Mouse (Mus musculus) heart, embryonic 15.5 days (tissue): ENCODE results near the gene Fhl1. TPM values are rescaled to one million over a fixed set of nuclear protein-coding genes. Genes with fewer than 3 reads are reported as not detected.

Experiments
- ATAC-seq: fragments of 200-750 bp; cut with Nextera tagmentation; replicated peaks from 2 replicates; pipeline ENCODE4 v1.8.0; 2017; ENCODE audit warnings: low read depth, moderate TSS enrichment; ENCODE audit not compliant: insufficient number of reproducible peaks, insufficient read depth, low FRiP score
- H3K27ac ChIP-seq: fragments of 300-500 bp; sonication (generic); 2 replicates; pipeline ENCODE4 v1.5.1; 2015; ENCODE audit warnings: mild to moderate bottlenecking, inconsistent platforms
- H3K27me3 ChIP-seq: fragments of 300-500 bp; sonication (generic); 2 replicates; pipeline ENCODE4 v1.6.1; 2015; ENCODE audit warnings: inconsistent platforms
- H3K36me3 ChIP-seq: fragments of 300-500 bp; sonication (generic); 2 replicates; pipeline ENCODE4 v1.6.1; 2015; ENCODE audit warnings: mild to moderate bottlenecking, inconsistent platforms
- H3K4me1 ChIP-seq: fragments of 300-500 bp; sonication (generic); replicated peaks from 2 replicates; pipeline ENCODE4 v1.6.1; 2015; ENCODE audit warnings: inconsistent platforms
- H3K4me2 ChIP-seq: fragments of 300-500 bp; sonication (generic); 2 replicates; pipeline ENCODE4 v1.6.1; 2015; ENCODE audit warnings: inconsistent platforms, mild to moderate bottlenecking, moderate library complexity
- H3K4me3 ChIP-seq: fragments of 300-500 bp; sonication (generic); 2 replicates; pipeline ENCODE4 v1.5.1; 2015; ENCODE audit warnings: mild to moderate bottlenecking, inconsistent platforms
- H3K9ac ChIP-seq: fragments of 300-500 bp; sonication (generic); 2 replicates; pipeline ENCODE4 v1.6.1; 2015; ENCODE audit warnings: mild to moderate bottlenecking, inconsistent platforms
- H3K9me3 ChIP-seq: fragments of 300-500 bp; sonication (generic); replicated peaks from 2 replicates; pipeline ENCODE4 v1.6.1; 2016; ENCODE audit warnings: inconsistent platforms
- WGBS: fragments of 180-500 bp; shearing (Covaris S2); methylation state at CpG from one replicate; pipeline ENCODE4 v1.1.7; 2015; ENCODE audit warnings: mixed read lengths; 5-methylcytosine and 5-hydroxymethylcytosine counted together
- polyA plus RNA-seq: library from polyadenylated mRNA; unstranded; fragments of >200 nt; fragmentation: Nextera tagmentation; extraction: Ambion mirVana; gene quantifications from 2 replicates; pipeline ENCODE4 v1.2.1, GENCODE M21; 2015

The Fhl1 gene
- 189 and 203 TPM in 2 replicates for polyA plus RNA-seq

DNA sequence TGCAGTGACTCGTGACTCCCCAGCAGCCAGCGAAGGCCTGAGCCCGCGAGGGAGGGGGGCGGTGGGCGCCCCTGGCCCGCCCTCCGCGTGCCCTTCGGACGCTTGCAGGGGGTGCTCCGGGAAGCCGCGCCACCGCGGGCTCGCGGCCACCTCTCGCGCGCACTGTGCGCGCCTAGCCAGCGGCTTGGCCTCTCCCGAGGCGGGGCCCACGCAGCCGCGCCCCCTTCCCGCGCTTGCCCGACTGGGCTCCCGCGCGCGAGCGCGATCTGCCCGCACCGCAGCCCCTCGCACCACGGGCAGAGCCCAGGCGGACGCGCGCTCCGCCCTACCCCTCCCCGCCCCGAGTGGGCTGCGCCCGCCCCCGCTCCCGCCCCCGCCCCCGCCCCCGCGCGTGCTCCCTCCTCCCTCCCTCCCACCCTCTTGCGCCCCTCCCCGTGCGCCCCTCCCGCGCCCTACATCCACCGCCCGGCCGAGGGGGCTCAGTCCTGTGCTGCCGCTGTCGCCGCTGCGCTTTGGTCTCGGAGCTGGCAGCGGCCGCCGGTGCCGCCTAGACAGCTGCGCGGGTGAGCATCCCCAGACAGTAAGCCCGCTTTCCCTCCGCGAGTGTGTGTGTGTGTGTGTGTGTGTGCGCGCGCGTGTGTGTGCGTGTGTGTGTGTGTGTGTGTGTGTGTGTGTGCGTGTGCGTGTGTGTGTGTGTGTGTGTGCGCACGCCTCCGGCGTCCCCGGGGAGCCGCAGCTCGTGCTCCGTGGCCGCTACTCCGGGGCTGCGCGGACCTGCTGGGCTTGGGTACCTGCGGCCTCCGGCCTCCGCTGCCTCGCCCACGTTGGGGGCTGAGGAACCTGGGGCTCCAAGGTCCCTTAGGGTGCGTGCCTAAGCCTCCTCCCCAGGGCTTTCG, at the start of gene Fhl1:
Fhl1 (plus strand) TSS at position 482 of the 896 bp plus-strand sequence.
- peak within 1 kb of the TSS; percentile 63 for H3K4me2 ChIP-seq
- peaks cover 5% of the 10 kb centered on the region for H3K4me1 ChIP-seq
- no peaks in the 10 kb centered on the region for H3K9me3 ChIP-seq
- ATAC-seq, result peak; percentile 91
- no peaks in the 10 kb centered on the region for H3K36me3 ChIP-seq
- peak within 1 kb of the TSS; percentile 87 for H3K27ac ChIP-seq
- WGBS, result 21% methylated on average over 40 of the region's 106 CpGs
- H3K27me3 ChIP-seq, result 0 out of 2 replicates have a peak, but pooled peaks cover 2% of the 10 kb centered on the region
- H3K4me3 ChIP-seq, result peak within 1 kb of the TSS; percentile 62
- H3K9ac ChIP-seq, result peak within 1 kb of the TSS; percentile 69

DNA sequence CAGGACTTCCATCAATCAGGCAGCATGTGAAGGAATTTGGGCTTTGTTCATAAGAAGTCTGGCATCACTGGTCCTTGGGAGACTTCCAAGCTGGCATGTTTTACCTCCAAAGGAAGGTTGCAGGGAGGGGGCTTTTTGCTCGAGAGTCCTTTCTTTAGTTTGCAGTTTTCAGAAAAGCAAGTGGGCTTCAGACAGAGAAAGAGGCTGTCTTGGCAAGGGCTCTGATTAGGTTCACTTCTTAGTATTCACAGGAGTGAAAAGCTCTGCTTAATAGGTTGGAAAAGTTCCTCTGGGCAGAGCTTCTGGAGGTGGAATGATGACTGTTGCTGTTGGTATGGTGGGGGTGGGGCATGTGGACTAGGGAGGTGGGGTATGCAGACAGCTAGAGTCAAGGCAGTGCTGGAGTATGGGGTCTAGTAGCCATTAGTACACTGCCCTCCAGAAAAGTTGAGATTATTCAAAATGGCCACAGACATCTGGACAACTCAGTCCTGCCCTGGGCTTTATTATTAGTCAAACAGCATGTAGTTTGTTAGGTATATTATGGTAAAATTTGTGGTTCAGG, 49.3 kb upstream of the Fhl1 start:
- 48% methylated on average over 1 of the region's 1 CpGs for WGBS
- Histone ChIP-seq H3K27ac (no peak overlapping the region), H3K9me3 (no peaks in the 10 kb centered on the region), H3K4me3 (no peak overlapping the region), H3K27me3 (no peaks in the 10 kb centered on the region), H3K9ac (no peak overlapping the region), H3K4me2 (no peak overlapping the region), H3K4me1 (peaks cover 7% of the 10 kb centered on the region; the same call in 1 of the 2 replicates), H3K36me3 (no peaks in the 10 kb centered on the region)
- ATAC-seq, result no peak

DNA sequence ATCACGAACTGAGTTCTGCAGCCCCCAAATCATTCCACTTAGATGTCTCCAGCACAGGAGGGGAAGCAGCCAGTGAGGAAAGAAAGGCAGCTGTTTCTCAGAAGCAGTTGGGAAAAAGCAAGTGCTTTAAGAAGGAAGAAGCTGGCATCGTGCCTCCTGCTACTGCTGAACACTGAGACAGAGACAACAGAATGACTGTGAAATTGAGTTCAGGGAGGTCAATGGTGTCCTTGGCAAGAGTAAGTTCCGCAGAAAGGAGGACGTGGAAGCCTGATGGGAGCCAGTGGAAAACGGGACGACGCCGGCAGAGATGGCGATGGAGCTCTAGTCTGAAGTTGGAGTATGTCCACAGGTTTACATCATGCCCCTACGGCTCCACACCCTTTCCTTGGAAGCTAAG, 48.1 kb upstream of the Fhl1 start:
- Histone ChIP-seq H3K36me3 (no peaks in the 10 kb centered on the region), H3K4me1 (peaks cover 3% of the 10 kb centered on the region; the same call in 1 of the 2 replicates), H3K27ac (0 out of 2 replicates have a peak overlapping the region, but pooled peaks have one; percentile 31), H3K9ac (no peak overlapping the region), H3K27me3 (no peaks in the 10 kb centered on the region), H3K4me2 (no peak overlapping the region), H3K4me3 (no peak overlapping the region), H3K9me3 (no peaks in the 10 kb centered on the region)
- ATAC-seq, result no peak
- WGBS, result 64% methylated on average over 10 of the region's 10 CpGs

DNA sequence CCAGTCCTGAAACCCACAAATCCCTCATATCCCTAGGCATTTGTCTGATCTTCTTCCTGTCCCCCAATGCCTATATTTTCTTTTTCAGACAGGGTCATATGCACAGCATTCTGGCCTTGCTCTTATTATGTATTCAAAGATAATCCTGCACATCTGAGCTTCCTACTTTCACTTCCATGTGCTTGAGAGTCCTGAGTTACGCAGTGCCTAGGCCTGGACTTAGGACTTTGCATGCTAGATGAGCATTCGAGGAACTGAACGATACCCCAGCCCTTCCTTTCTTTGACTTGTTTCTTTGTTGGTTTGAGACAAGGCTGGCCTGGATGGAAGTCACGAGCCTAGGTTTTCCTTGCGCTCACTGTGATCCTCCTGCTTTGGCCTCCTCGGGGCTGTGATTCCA, 39.0 kb upstream of the Fhl1 start:
- no peaks in the 10 kb centered on the region for H3K4me1 ChIP-seq
- ATAC-seq, result no peak
- H3K27ac ChIP-seq, result no peak overlapping the region
- no peak overlapping the region for H3K4me3 ChIP-seq
- no peaks in the 10 kb centered on the region for H3K27me3 ChIP-seq
- H3K4me2 ChIP-seq, result no peak overlapping the region
- H3K9ac ChIP-seq, result no peak overlapping the region
- H3K9me3 ChIP-seq, result no peaks in the 10 kb centered on the region
- 88% methylated on average over 6 of the region's 6 CpGs for WGBS
- H3K36me3 ChIP-seq, result no peaks in the 10 kb centered on the region

DNA sequence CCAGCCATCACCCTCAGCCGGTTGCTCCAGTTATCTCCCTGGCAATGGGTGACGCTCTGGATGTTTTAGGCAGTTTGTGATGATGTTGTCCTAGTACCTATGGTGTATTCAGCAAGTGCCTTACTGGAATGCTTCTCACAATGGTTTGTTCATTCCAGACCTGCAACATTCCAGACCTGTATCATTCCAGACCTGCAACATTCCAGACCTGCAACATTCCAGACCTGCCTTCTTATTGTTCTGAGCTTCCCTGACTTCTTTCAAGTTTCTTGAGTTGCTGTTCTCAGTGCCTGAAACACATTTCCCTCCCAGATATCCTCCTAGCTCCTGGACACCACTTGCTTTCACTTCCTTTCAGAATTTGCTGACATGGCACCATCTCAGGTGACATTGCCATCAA, 37.0 kb upstream of the Fhl1 start:
- H3K4me2 ChIP-seq, result no peak overlapping the region
- 69% methylated on average over 2 of the region's 2 CpGs for WGBS
- no peaks in the 10 kb centered on the region for H3K4me1 ChIP-seq
- H3K4me3 ChIP-seq, result no peak overlapping the region
- H3K9ac ChIP-seq, result no peak overlapping the region
- H3K27me3 ChIP-seq, result no peaks in the 10 kb centered on the region
- H3K27ac ChIP-seq, result no peak overlapping the region
- H3K9me3 ChIP-seq, result no peaks in the 10 kb centered on the region
- no peak for ATAC-seq
- no peaks in the 10 kb centered on the region for H3K36me3 ChIP-seq

DNA sequence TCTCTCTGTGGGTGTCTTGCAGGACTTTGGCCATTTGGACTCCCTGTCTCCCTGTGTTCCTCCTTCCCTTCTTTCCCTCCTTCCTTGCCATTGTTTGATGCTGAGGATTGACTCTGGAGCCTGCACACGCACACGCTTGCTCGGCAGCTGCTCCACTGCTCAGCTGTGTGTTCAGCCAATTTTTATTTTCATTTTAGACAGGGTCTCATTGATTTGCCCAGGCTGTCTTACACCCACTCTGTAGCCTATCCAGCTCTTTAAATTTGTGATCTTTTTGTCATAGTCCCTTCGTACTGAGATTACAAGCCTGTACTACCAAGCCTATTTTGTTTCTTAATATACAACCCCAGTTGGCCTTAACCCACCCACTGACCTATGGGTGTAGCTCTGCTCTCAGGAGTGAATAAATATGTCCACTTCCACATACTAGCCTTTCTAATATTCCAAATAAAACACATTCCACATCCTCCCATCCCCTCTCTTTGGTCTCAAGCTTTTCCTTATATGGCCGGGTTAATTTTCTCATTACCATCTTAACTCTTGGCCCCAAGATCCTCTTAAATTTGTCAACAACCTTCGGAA, 34.3 kb upstream of the Fhl1 start:
- no peak for ATAC-seq
- WGBS, result 77% methylated on average over 6 of the region's 6 CpGs

DNA sequence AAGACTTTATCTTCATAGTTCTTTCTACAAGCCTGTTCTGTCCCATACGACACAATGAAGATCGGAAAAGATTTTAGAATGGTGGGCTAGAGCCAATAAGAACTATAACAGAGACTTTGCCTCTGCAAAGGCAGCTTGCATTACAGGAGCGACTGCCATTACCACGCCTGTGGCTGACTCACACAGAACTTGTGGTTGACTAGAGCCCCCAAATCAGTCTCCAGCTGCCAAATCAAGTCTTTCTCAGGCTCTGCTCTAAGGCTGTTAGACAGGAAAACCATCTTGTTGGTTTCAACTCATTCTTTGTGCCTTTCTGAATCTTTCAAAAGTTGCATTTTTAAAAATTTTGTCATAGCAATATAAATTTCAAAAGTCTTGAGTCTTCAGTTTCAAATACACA, 33.7 kb upstream of the Fhl1 start:
- H3K27me3 ChIP-seq, result no peaks in the 10 kb centered on the region
- no peak overlapping the region for H3K4me3 ChIP-seq
- no peak overlapping the region for H3K27ac ChIP-seq
- H3K4me2 ChIP-seq, result no peak overlapping the region
- no peak for ATAC-seq
- WGBS, result 67% methylated on average over 4 of the region's 4 CpGs
- no peaks in the 10 kb centered on the region for H3K4me1 ChIP-seq
- no peaks in the 10 kb centered on the region for H3K9me3 ChIP-seq
- no peak overlapping the region for H3K9ac ChIP-seq
- no peaks in the 10 kb centered on the region for H3K36me3 ChIP-seq

More for the DNA sequence above, 34.3 kb upstream of the Fhl1 start:
- Histone ChIP-seq H3K4me3 (no peak overlapping the region), H3K9me3 (no peaks in the 10 kb centered on the region), H3K36me3 (no peaks in the 10 kb centered on the region), H3K4me2 (no peak overlapping the region), H3K27me3 (no peaks in the 10 kb centered on the region), H3K27ac (no peak overlapping the region), H3K9ac (no peak overlapping the region), H3K4me1 (no peaks in the 10 kb centered on the region)

DNA sequence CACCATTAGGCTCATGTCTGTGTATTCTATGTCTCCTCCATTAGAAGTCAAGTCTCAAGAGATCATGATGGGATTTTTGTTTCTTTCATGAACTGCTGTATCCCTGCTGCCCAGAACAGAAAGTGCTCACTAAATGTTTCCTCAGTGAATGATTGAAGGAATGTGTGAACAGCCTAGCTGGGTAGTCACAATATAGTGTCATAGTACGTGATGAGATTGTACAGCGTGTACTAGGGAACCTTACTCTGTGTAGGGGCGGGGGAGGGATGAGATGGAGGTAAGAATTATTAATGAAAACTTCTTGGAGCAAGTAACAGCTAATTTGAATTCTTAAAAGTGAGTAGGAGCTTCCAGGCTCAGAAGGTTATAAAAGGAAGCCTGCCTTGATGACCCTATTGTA, 30.3 kb upstream of the Fhl1 start:
- no peaks in the 10 kb centered on the region for H3K9me3 ChIP-seq
- H3K36me3 ChIP-seq, result no peaks in the 10 kb centered on the region
- H3K9ac ChIP-seq, result no peak overlapping the region
- H3K27ac ChIP-seq, result no peak overlapping the region
- H3K27me3 ChIP-seq, result no peaks in the 10 kb centered on the region
- WGBS, result 71% methylated on average over 3 of the region's 3 CpGs
- H3K4me3 ChIP-seq, result no peak overlapping the region
- no peak for ATAC-seq
- no peak overlapping the region for H3K4me2 ChIP-seq
- no peaks in the 10 kb centered on the region for H3K4me1 ChIP-seq

DNA sequence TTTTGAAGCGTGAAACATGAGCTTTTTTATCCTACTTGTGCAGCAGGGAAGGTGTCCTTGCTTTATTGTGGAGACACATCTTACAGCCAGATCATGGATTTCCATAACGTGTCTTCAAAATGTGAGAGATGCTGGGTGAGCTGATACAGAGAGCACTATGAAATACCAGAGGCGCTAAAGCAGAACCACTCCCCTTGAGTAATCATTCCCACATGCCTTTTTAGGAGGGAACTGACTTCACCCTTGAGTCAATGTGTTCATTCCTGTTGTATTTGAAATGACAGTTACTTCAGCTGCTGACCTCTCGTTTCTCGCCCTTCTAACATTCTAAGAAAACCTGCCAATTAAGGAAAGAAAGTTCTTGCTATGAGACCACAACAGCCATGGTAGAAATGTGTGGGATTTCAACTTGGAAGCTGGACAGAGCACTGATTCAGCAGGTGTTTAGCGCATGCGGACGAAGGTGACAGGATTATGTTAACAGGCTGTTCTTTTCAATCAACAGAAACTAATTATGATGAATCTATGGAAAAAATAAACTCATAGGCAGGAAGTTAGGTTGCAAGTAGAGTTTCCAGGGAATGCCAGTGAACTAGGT, 27.5 kb upstream of the Fhl1 start:
- H3K27ac ChIP-seq, result no peak overlapping the region
- no peak for ATAC-seq
- no peaks in the 10 kb centered on the region for H3K36me3 ChIP-seq
- no peaks in the 10 kb centered on the region for H3K4me1 ChIP-seq
- no peaks in the 10 kb centered on the region for H3K9me3 ChIP-seq
- WGBS, result 63% methylated on average over 8 of the region's 8 CpGs
- H3K4me2 ChIP-seq, result no peak overlapping the region
- no peak overlapping the region for H3K4me3 ChIP-seq
- no peak overlapping the region for H3K9ac ChIP-seq
- H3K27me3 ChIP-seq, result no peaks in the 10 kb centered on the region

DNA sequence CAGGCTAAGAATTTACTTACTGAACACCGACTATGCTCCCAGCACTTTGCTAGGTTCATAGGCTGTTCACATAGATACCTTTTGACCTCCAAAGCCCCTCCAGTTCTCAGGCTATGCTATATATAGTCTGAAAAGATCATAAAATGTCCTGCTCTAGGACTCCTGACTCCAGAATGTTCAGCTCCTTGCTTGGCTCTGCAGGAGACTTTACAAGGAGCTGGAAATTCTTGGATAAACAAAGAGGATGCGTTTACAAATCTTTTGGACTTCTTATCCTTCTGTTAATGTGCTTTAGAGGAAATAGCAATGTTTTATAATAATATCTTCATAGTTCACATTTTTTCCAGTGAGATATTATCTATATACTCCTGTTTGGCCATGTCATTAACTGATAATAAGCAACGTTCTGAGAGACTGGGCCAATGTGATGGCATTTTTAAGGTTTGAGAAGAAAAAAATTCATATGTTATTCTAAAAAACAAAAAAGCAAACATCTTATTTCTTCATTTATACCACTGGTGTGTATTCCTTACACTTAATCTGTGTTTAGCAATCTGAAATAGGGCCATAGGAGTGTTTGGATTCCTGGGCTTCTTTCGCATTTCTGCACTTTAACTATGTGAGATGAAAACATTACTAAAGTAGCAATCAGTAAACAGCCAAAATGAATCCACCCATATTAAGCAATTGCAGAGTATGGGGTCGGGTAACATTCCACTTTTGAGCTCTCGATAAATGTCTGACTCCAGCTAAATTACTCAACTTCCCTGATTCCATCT, 22.8 kb upstream of the Fhl1 start:
- 69% methylated on average over 6 of the region's 6 CpGs for WGBS
- Histone ChIP-seq H3K9me3 (no peaks in the 10 kb centered on the region), H3K27ac (no peak overlapping the region), H3K36me3 (no peaks in the 10 kb centered on the region), H3K4me1 (no peaks in the 10 kb centered on the region), H3K4me3 (no peak overlapping the region), H3K9ac (no peak overlapping the region), H3K4me2 (no peak overlapping the region), H3K27me3 (no peaks in the 10 kb centered on the region)
- no peak for ATAC-seq

DNA sequence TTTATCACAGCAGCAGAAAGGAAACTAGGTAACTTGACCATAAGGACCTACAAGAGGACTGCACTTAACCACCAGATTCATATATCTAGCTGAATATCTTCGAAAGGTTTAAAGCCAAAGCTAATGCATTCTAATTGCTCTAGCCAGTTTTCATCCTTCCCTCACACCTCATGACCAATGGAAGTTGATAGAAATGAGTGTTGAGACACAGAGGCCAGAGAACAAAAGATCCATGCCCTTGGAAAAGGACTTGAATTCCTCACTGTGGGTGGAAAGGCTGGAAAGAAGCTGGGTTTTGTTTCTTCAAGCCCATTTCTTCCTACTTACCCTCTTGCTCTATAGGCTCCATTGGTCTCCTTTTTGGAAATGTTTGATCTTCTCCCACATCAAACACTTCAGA, 21.1 kb upstream of the Fhl1 start:
- Histone ChIP-seq H3K9me3 (no peaks in the 10 kb centered on the region), H3K4me1 (no peaks in the 10 kb centered on the region), H3K36me3 (no peaks in the 10 kb centered on the region), H3K4me2 (no peak overlapping the region), H3K27ac (no peak overlapping the region), H3K9ac (no peak overlapping the region), H3K4me3 (no peak overlapping the region), H3K27me3 (no peaks in the 10 kb centered on the region)
- 81% methylated on average over 1 of the region's 1 CpGs for WGBS
- no peak for ATAC-seq
